Mouse (Mus musculus) intestine, postnatal 0 days (tissue): ENCODE measurements around the gene Sec23ip. TPM values are rescaled to one million over a fixed set of nuclear protein-coding genes. Genes with fewer than 3 reads are reported as not detected.
A peak's percentile ranks its signal among the peaks of the same experiment; 100 is the strongest.

Source experiments
- ATAC-seq: fragments of 200-750 bp; cut with Nextera tagmentation; 2 replicates; pipeline ENCODE4 v1.8.0; 2017; ENCODE audit warnings: mild to moderate bottlenecking, moderate TSS enrichment, moderate library complexity
- H3K27ac ChIP-seq: fragments of 300-500 bp; sonication (generic); 2 replicates; pipeline ENCODE4 v1.5.1; 2014; ENCODE audit warnings: mild to moderate bottlenecking, low read depth, low read length, moderate library complexity
- H3K27me3 ChIP-seq: fragments of 300-500 bp; sonication (generic); replicated peaks from 2 replicates; pipeline ENCODE4 v1.6.1; 2014; ENCODE audit warnings: low read length, mixed read lengths; ENCODE audit not compliant: control insufficient read depth, insufficient read depth
- H3K36me3 ChIP-seq: fragments of 300-500 bp; sonication (generic); 2 replicates; pipeline ENCODE4 v1.6.1; 2014; ENCODE audit warnings: mild to moderate bottlenecking, moderate library complexity; ENCODE audit not compliant: control insufficient read depth, insufficient read depth
- H3K4me1 ChIP-seq: fragments of 300-500 bp; sonication (generic); replicated peaks from 2 replicates; pipeline ENCODE4 v1.6.1; 2014; ENCODE audit warnings: antibody characterized with exemption, low read length, mixed read lengths; ENCODE audit not compliant: control insufficient read depth, insufficient read depth
- H3K4me2 ChIP-seq: fragments of 300-500 bp; sonication (generic); replicated peaks from 2 replicates; pipeline ENCODE4 v1.6.1; 2014; ENCODE audit warnings: low read depth, mild to moderate bottlenecking, moderate library complexity
- H3K4me3 ChIP-seq: fragments of 300-500 bp; sonication (generic); 2 replicates; pipeline ENCODE4 v1.5.1; 2014; ENCODE audit warnings: low read depth, low read length
- H3K9ac ChIP-seq: fragments of 300-500 bp; sonication (generic); 2 replicates; pipeline ENCODE4 v1.6.1; 2014; ENCODE audit warnings: mild to moderate bottlenecking, low read depth, low read length
- H3K9me3 ChIP-seq: fragments of 300-500 bp; sonication (generic); 2 replicates; pipeline ENCODE4 v1.6.1; 2016; ENCODE audit warnings: mixed run types; ENCODE audit not compliant: control insufficient read depth
- CTCF ChIP-seq: sonication (generic); IDR thresholded peaks from 2 replicates; pipeline ENCODE4 v1.5.1; 2016; ENCODE audit warnings: low read depth, mild to moderate bottlenecking, control low read depth, antibody characterized with exemption, moderate library complexity
- WGBS: fragments of 180-500 bp; shearing (Covaris S2); extraction: QIAGEN DNeasy Blood & Tissue Kit; methylation state at CpG from one replicate; pipeline ENCODE4 v1.1.7; 2014; 5-methylcytosine and 5-hydroxymethylcytosine counted together
- microRNA-seq: library from miRNA; unstranded; fragments of <30 nt; microRNA quantifications from one replicate; pipeline ENCODE4, GENCODE M21; 2016
- polyA plus RNA-seq: library from polyadenylated mRNA; unstranded; fragments of >200 nt; fragmentation: Nextera tagmentation; extraction: Ambion mirVana; gene quantifications from 2 replicates; pipeline ENCODE4 v1.2.1, GENCODE M21; 2015

The Sec23ip gene
- polyA plus RNA-seq, 1 experiment from 2014 or later = 15.3 TPM

DNA sequence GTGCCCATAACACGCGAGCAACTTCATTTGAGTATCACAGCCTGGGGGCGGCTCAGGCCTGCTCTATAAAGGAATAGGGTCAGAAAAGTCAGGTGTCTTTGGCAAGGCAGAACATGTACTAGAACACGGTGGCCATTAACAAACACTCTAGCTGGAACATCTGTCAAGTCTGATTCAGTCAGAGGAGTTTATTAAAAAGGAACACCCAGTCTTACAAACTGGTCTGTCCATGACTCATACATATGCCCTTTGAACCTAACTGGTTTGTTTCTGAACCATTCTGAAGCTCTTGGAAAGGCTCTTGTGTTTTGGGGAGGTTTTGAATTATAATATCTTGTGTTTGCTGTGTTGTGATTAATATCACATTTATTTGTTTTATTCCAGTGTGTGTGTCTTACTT, 45.3 kb downstream of the Sec23ip start:
- Histone ChIP-seq H3K4me3 (no peak overlapping the region), H3K36me3 (peaks cover 8% of the 10 kb centered on the region; the same call in 1 of the 2 replicates), H3K9ac (no peak overlapping the region), H3K4me2 (no peak overlapping the region), H3K27me3 (no peaks in the 10 kb centered on the region), H3K4me1 (no peaks in the 10 kb centered on the region), H3K27ac (no peak overlapping the region), H3K9me3 (no peaks in the 10 kb centered on the region)
- WGBS = 82% methylated on average over 4 of the region's 4 CpGs
- no peak for TF ChIP-seq CTCF
- no peak for ATAC-seq

DNA sequence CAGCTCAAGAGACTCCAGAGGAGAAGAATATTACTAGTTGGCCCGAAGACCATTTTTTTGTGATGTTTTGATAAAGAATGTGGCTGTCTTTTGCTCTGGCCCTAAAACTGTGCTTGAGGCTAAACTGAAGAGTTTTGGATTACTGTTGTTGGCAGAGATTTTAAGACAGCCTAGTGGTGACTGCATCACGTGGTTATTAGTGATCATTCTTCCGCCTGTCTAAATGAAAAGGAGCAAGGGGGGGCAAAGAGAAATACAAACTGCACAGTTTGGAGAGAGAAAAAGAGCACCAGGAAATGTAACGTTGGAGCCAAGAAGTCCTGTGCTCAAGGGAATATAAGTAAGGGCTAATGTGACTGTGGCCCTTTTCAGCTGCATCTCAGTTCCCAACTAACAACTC, 48.7 kb downstream of the Sec23ip start:
- H3K27ac ChIP-seq = no peak overlapping the region
- ATAC-seq = no peak
- no peak for TF ChIP-seq CTCF
- whole genome bisulfite sequencing = 75% methylated on average over 4 of the region's 4 CpGs
- H3K9me3 ChIP-seq = no peaks in the 10 kb centered on the region
- no peaks in the 10 kb centered on the region for H3K36me3 ChIP-seq
- H3K9ac ChIP-seq = no peak overlapping the region
- H3K4me2 ChIP-seq = no peak overlapping the region
- H3K27me3 ChIP-seq = no peaks in the 10 kb centered on the region
- no peaks in the 10 kb centered on the region for H3K4me1 ChIP-seq
- H3K4me3 ChIP-seq = no peak overlapping the region

DNA sequence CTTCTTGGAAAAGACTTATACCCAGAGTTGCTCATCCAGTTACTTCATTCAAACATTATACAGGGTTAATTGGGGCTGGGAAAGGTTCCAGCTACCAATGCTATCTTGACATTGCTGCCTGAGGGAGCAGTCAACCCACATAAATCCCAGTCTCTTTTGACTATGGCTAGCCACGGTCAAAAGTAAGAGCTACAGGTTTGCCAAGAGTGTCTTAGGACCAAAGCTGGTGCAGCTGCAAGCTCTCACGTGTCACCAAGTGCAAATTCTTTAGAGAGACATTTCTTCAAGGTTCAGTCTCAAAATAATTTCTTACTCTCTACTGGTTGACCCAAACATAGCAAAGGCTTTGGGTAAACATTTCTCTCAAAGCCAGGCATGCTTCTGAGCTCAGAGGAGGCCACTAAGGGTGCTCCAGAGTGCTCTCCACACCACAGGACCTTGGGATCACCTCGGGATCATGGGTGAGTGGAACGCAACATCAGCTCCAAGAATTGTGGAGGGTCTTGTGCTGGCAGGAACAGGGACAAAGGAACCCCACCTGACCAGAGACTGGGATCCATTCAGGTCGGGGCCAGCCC, 80.3 kb downstream of the Sec23ip start:
- Histone ChIP-seq H3K4me3 (no peak overlapping the region), H3K27me3 (no peaks in the 10 kb centered on the region), H3K27ac (no peak overlapping the region), H3K9ac (no peak overlapping the region), H3K36me3 (no peaks in the 10 kb centered on the region), H3K4me2 (no peak overlapping the region), H3K4me1 (no peaks in the 10 kb centered on the region), H3K9me3 (no peaks in the 10 kb centered on the region)
- no peak for TF ChIP-seq CTCF
- 77% methylated on average over 5 of the region's 5 CpGs for WGBS
- ATAC-seq = no peak

DNA sequence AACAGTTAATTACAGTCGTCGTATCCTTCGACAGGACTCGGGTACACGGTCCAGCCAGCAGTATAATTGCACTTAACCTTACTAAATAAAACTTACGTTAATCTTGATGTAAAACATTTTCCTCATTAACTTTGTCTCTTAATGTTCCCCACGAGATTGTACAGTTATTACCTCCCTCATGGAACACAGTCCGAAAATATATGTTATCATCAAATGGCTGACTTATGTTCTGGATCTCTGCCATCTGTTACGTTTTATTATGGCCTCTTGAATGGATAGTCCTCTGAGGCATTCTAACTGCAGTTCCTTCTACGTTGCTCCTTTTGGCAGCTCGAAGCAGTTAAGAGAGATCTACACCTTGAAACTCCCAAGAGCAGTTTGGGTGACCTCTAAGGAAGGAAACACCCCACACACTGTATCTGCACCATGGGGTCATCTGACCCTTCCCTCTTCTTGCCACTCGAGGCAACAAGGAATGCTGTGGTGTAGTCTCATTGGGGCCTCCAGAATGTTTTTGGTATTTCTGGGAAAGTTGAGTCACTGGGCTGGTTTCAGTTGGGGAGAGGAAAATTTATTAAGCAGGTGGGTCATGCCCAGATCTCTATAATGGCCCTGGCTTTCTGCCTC, 87.8 kb downstream of the Sec23ip start:
- no peak overlapping the region for H3K4me3 ChIP-seq
- no peaks in the 10 kb centered on the region for H3K4me1 ChIP-seq
- no peaks in the 10 kb centered on the region for H3K36me3 ChIP-seq
- no peak overlapping the region for H3K9ac ChIP-seq
- WGBS = 56% methylated on average over 12 of the region's 12 CpGs
- no peaks in the 10 kb centered on the region for H3K9me3 ChIP-seq
- H3K4me2 ChIP-seq = no peak overlapping the region
- peak; percentile 45 for ATAC-seq
- TF ChIP-seq CTCF = no peak
- no peak overlapping the region for H3K27ac ChIP-seq
- no peaks in the 10 kb centered on the region for H3K27me3 ChIP-seq

DNA sequence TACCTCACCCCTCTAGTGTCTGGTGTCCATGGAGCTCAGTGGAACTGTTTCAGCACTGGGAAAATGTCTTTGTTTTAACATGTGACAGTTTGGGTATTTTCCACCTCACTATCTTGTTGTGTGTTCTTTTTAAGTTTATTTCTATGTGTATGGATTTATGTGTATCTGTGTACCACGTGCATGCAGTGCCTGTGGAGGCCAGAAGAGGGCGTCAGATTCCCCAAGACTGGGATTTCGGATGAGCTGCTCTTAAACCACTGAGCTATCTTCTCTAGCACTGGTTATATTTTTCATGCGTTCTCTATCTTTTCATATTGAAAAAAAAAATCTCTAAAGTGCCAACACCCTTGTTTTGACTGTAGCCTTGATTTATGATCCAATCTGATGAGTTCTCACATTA, 88.5 kb downstream of the Sec23ip start:
- TF ChIP-seq CTCF = peak; percentile 24; the same call in 1 of the 2 replicates
- no peak overlapping the region for H3K9ac ChIP-seq
- H3K4me2 ChIP-seq = no peak overlapping the region
- WGBS = 82% methylated on average over 4 of the region's 4 CpGs
- no peaks in the 10 kb centered on the region for H3K36me3 ChIP-seq
- no peak overlapping the region for H3K27ac ChIP-seq
- H3K9me3 ChIP-seq = no peaks in the 10 kb centered on the region
- H3K4me1 ChIP-seq = no peaks in the 10 kb centered on the region
- H3K4me3 ChIP-seq = no peak overlapping the region
- no peak for ATAC-seq
- no peaks in the 10 kb centered on the region for H3K27me3 ChIP-seq

Small RNA genes lying within 50 kb of the gene (microRNA-seq; reads per million reads assigned to microRNA genes)
- gene Gm25778 = not detected

Other genes starting within 250 kb of the Sec23ip start
- gene Bag3, start 221.3 kb upstream of the Sec23ip start, polyA plus RNA-seq = 7.4 and 7.5 TPM in 2 replicates
- 8.3 and 9.3 TPM in 2 replicates for gene Inpp5f, start 133.6 kb upstream of the Sec23ip start, polyA plus RNA-seq
- gene Mcmbp, start 4.4 kb upstream of the Sec23ip start, polyA plus RNA-seq = 25.0 and 26.5 TPM in 2 replicates